Mouse (Mus musculus): ENCODE results near the gene Egf. TPM values are rescaled to one million over a fixed set of nuclear protein-coding genes. Genes with fewer than 3 reads are reported as not detected.

The Egf gene
- total RNA-seq, 1 experiment, result 2.2 TPM

DNA sequence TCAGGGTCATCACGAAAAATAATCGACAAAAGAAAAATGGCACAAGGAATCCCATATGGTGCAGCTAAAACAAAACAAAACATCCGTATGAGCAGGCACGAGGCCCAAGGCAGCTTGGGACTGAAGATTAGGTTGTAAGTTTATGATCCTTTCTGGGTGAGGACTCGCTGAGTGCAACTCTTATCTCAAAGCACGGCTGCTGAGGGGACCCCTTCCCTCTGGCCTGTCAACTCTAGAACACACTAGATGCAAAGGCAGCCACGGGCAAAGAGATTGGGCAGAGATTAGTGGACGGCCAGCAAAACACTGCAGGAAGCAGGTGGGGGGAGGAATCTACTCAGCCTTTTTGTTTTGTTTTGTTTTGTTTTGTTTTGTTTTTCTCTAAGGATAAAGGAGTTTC lies 121.6 kb downstream of the Egf start:
- Histone ChIP-seq H3K4me1 (ENCODE audit: control insufficient read depth in 2 of 2, insufficient read depth in 2 of 2, low read length in 2 of 2, poor library complexity in 1 of 2) (no peaks in the 10 kb centered on the region), H3K4me3 (ENCODE audit: insufficient read depth in 1 of 2, low read depth in 1 of 2, low read length in 2 of 2, poor library complexity in 1 of 2, severe bottlenecking in 1 of 2) (no peak overlapping the region), H3K36me3 (ENCODE audit: control insufficient read depth, insufficient read depth, low read length, poor library complexity, severe bottlenecking) (peaks cover 41% of the 10 kb centered on the region), H3K27ac (ENCODE audit: insufficient read depth, low read depth, low read length, poor library complexity, severe bottlenecking) (no peak overlapping the region), H3K9me3 (ENCODE audit: control insufficient read depth, insufficient read depth, low read depth, low read length) (no peaks in the 10 kb centered on the region), H3K9ac (ENCODE audit: insufficient read depth, low read depth, low read length, poor library complexity, severe bottlenecking) (no peak overlapping the region)
- no peak for DNase-seq (ENCODE audit: low read depth, low spot score)
- no peak for TF ChIP-seq MAFK (IDR thresholded peaks at IDR 0.05; ENCODE audit: insufficient read depth, low read depth, low read length)
- no peak for TF ChIP-seq CHD2 (IDR thresholded peaks at IDR 0.05; ENCODE audit: low read depth, low read length)
- no peak for TF ChIP-seq HCFC1 (IDR thresholded peaks at IDR 0.05; ENCODE audit: borderline replicate concordance, insufficient read depth, low read length)
- no peak for TF ChIP-seq ZC3H11A (IDR thresholded peaks at IDR 0.05; ENCODE audit: borderline replicate concordance, low read depth, low read length)
- no peak for TF ChIP-seq ZNF384 (IDR thresholded peaks at IDR 0.05; ENCODE audit: low read depth, low read length)
- in situ Hi-C loops (cut with MboI; ENCODE audit: low sequenced_read_pairs in 2 of 2, unreplicated experiment in 2 of 2), result no loop called here

DNA sequence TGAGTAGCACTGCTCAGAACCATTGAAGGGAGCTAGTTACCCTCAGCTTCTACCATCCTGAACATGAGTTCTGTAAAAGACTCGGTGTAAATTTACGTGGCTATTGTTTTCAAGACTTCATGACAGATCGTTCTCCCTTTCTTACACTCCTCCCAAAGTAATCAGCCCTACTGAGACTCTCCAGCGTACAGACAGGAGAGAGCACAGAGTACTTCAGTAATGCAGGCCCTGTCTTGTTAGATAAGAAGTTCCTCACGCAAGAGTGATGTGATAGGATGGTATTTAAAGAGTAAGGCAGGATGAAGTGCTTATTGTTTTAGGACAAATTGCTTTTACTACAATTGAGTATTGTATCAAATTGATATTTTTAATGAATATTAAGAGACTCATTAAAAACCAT lies 123.3 kb downstream of the Egf start:
- Histone ChIP-seq H3K9ac (ENCODE audit: insufficient read depth, low read depth, low read length, poor library complexity, severe bottlenecking) (no peak overlapping the region), H3K4me1 (ENCODE audit: control insufficient read depth in 2 of 2, insufficient read depth in 2 of 2, low read length in 2 of 2, poor library complexity in 1 of 2) (no peaks in the 10 kb centered on the region), H3K9me3 (ENCODE audit: control insufficient read depth, insufficient read depth, low read depth, low read length) (no peaks in the 10 kb centered on the region), H3K4me3 (ENCODE audit: insufficient read depth in 1 of 2, low read depth in 1 of 2, low read length in 2 of 2, poor library complexity in 1 of 2, severe bottlenecking in 1 of 2) (no peak overlapping the region), H3K36me3 (ENCODE audit: control insufficient read depth, insufficient read depth, low read length, poor library complexity, severe bottlenecking) (peaks cover 42% of the 10 kb centered on the region), H3K27ac (ENCODE audit: insufficient read depth, low read depth, low read length, poor library complexity, severe bottlenecking) (no peak overlapping the region)
- no peak for TF ChIP-seq CHD2 (IDR thresholded peaks at IDR 0.05; ENCODE audit: low read depth, low read length)
- TF ChIP-seq ZC3H11A (IDR thresholded peaks at IDR 0.05; ENCODE audit: borderline replicate concordance, low read depth, low read length), result no peak
- no peak for TF ChIP-seq ZNF384 (IDR thresholded peaks at IDR 0.05; ENCODE audit: low read depth, low read length)
- no peak for TF ChIP-seq HCFC1 (IDR thresholded peaks at IDR 0.05; ENCODE audit: borderline replicate concordance, insufficient read depth, low read length)
- TF ChIP-seq MAFK (IDR thresholded peaks at IDR 0.05; ENCODE audit: insufficient read depth, low read depth, low read length), result no peak
- DNase-seq (ENCODE audit: low read depth, low spot score), result no peak
- in situ Hi-C loops (cut with MboI; ENCODE audit: low sequenced_read_pairs in 2 of 2, unreplicated experiment in 2 of 2), result no loop called here

DNA sequence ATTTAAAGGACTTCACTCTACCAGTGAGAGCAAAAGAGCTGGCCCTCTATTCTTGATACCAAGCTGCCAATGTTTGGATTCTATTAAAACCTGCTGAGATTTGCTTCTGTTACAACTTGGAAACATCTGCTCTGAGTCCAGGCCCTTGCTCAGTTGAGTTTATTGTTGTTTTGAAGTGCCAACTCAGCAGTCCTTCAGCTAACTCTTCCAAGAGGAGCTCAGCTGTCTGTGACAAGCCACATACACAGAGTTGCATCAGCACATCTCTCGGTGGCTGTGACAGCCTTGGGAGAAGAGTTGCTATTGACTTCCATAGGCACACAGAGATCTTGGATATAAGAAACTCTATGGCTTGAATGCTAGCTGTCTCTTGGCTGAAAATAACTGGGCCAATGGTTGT lies 124.1 kb downstream of the Egf start:
- TF ChIP-seq MAFK (IDR thresholded peaks at IDR 0.05; ENCODE audit: insufficient read depth, low read depth, low read length) (peak; percentile 23; the same call in 1 of the 2 replicates), HCFC1 (IDR thresholded peaks at IDR 0.05; ENCODE audit: borderline replicate concordance, insufficient read depth, low read length) (no peak)
- H3K4me1 ChIP-seq (ENCODE audit: control insufficient read depth in 2 of 2, insufficient read depth in 2 of 2, low read length in 2 of 2, poor library complexity in 1 of 2), result no peaks in the 10 kb centered on the region
- H3K9me3 ChIP-seq (ENCODE audit: control insufficient read depth, insufficient read depth, low read depth, low read length), result no peaks in the 10 kb centered on the region
- no peak overlapping the region for H3K27ac ChIP-seq (ENCODE audit: insufficient read depth, low read depth, low read length, poor library complexity, severe bottlenecking)
- H3K4me3 ChIP-seq (ENCODE audit: insufficient read depth in 1 of 2, low read depth in 1 of 2, low read length in 2 of 2, poor library complexity in 1 of 2, severe bottlenecking in 1 of 2), result no peak overlapping the region
- in situ Hi-C loops (cut with MboI; ENCODE audit: low sequenced_read_pairs in 2 of 2, unreplicated experiment in 2 of 2), result no loop called here
- no peak for DNase-seq (ENCODE audit: low read depth, low spot score)
- no peak overlapping the region for H3K9ac ChIP-seq (ENCODE audit: insufficient read depth, low read depth, low read length, poor library complexity, severe bottlenecking)
- peaks cover 42% of the 10 kb centered on the region for H3K36me3 ChIP-seq (ENCODE audit: control insufficient read depth, insufficient read depth, low read length, poor library complexity, severe bottlenecking)

Other genes starting within 250 kb of the Egf start
- 109 and 118 TPM in 2 replicates for gene Elovl6, start 223.0 kb downstream of the Egf start, total RNA-seq (2012; rRNA removed)
- not detected in 2 replicates for gene Lrit3, start 48.7 kb upstream of the Egf start, total RNA-seq (2012; rRNA removed)
- gene Rrh, start 67.3 kb upstream of the Egf start, total RNA-seq (2012; rRNA removed), result 0.94 and 2.6 TPM in 2 replicates
- gene Gar1, start 76.1 kb upstream of the Egf start, total RNA-seq (2012; rRNA removed), result 62.7 and 79.1 TPM in 2 replicates
- not detected in 2 replicates for gene Cfi, start 80.6 kb upstream of the Egf start, total RNA-seq (2012; rRNA removed)
- gene Pla2g12a, start 123.3 kb upstream of the Egf start, total RNA-seq (2012; rRNA removed), result 37.3 and 55.3 TPM in 2 replicates
- gene Casp6, start 146.1 kb upstream of the Egf start, total RNA-seq (2012; rRNA removed), result 5.0 and 6.2 TPM in 2 replicates
- 0.54 TPM in 1 of 2 replicates, not detected in the other for gene Mcub, start 214.9 kb upstream of the Egf start, total RNA-seq (2012; rRNA removed)

Measured in ES-E14 (cell line).